Mouse (Mus musculus) lung, postnatal 0 days (tissue): ENCODE results near the gene Lef1.

ENCODE experiments used
- CTCF ChIP-seq: IDR thresholded peaks from 2 replicates; pipeline ENCODE4 v1.5.1; 2016; ENCODE audit warnings: antibody characterized with exemption, mild to moderate bottlenecking
- EP300 ChIP-seq: IDR thresholded peaks from 2 replicates; pipeline ENCODE4 v1.6.1; 2016; ENCODE audit warnings: antibody characterized with exemption, mild to moderate bottlenecking, control low read depth

DNA sequence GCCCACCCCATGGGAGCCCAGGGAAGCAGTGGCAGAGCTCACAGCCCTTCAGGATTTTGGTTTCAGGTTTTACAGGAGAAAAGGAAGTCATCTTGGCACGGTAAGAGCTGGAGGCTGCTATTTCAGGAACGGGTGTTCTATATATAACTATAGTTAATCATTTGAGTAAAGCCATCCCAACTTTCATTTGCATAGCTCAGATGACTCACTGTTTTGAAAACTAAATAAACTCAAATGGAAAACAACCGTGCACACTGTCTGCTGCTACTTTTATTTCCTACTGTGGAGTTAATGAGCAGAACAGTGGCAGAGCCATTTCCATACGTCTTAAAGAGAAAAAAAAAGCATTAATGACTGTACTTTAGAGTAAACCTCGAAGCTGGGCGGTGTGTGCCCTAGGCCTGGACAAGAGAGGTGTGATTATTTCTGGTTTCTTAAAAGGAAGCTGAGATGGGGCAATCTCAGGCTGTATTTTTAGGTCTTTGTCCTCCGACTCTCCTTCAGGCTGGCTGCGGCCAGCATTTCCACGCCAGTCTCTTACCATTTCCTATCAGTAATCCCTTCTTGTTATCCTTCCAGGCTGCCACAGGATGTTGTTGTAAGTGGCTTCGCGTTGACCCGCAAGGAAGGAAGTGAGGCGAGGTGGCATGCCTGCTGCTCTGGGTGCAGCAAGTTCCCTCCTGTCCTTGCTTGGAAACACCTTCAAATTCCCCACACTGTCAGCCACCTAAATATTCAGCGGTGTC lies 29.2 kb downstream of the Lef1 start:
- TF ChIP-seq EP300 (no peak), CTCF (no peak)
